Mouse (Mus musculus) small intestine, adult 2 months (tissue): Measurements from ENCODE around the gene R3hdm2.

ENCODE experiments used
- CTCF ChIP-seq: fragments of 200-500 bp; IDR thresholded peaks from 2 replicates; pipeline ENCODE4 v1.5.1; 2012; ENCODE audit warnings: low read depth, mild to moderate bottlenecking, control low read depth, inconsistent platforms, low read length, moderate library complexity, mixed read lengths; ENCODE audit not compliant: insufficient replicate concordance, insufficient read length; ENCODE audit errors: extremely low read depth
- POLR2A ChIP-seq: fragments of 200-500 bp; IDR thresholded peaks from 2 replicates; pipeline ENCODE4 v1.6.1; 2012; ENCODE audit warnings: low read depth, mild to moderate bottlenecking, control low read depth, inconsistent platforms, low read length, moderate library complexity

DNA sequence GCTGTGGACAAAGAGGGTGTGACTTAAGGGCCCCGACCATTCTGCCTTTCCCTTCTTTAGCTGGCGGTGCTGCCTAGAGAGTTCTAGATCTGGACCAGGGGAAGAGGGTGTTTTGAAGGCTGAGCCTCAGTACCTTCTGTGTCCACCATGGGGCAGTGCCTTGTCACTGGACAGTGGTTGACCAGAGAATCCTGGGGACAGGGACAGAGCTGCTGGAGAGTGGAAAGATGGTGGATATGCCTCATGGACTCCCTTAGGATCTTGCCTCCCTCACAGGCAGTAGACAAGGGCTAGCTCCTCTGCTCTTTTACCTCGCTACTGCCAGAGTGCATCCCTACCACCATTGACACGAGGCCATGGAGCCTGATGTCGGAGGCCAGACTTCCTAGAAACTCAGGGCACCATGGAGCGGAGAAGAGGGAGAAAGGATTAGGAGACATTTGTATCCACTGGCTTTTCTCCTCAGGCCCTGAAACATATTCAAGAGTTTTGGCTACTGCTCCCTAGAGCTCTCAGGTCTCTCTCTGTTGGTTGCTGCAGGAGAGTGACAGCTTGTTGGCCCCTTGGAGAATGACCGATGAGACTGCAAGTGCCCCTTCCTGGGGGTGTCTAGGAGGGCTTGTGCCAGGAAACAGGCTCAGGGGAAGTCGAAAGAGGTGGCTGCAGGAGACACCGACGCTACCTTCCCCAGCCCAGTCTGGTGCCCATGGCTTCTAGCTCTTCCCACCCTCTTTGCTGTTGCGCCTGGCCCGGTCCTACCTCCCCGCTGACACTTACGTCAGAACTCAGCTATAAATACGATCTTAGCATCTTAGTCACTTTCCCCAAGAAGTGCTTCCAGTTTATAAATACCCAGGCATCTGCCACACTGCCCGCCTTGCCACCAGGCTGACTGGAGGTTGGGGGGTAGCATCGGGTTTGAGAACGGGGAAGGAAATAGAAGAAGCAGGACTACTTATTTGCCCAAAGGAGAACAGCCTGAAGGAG is 25.9 kb upstream of the R3hdm2 start, which contains the start of gene Inhbe:
- no peak for TF ChIP-seq POLR2A
- no peak for TF ChIP-seq CTCF
